Mouse (Mus musculus) kidney, postnatal 14 days (tissue): Measurements from ENCODE around the gene Arid1b.

Experiments
- DNase-seq: peaks from one replicate; pipeline ENCODE4 v3.0.0; 2022; ENCODE audit warnings: mixed read lengths

The Arid1b gene

GRCm38 (mm10) chr17:4996121-4996813 lies 2.1 kb downstream of the Arid1b start:
- DNase-seq: peak; percentile 71

GRCm38 (mm10) chr17:4996814-4997549 lies 2.9 kb downstream of the Arid1b start:
- peak; percentile 65 for DNase-seq

- DNase-seq: no peak
These were observed 3.8 kb downstream of the Arid1b start for GRCm38 (mm10) chr17:4997968-4998367.

- no peak for DNase-seq
These were observed 5.1 kb downstream of the Arid1b start for GRCm38 (mm10) chr17:4999256-4999655.

- no peak for DNase-seq
These were observed 5.9 kb downstream of the Arid1b start for GRCm38 (mm10) chr17:5000001-5000400.

- DNase-seq: no peak
These were observed 6.7 kb downstream of the Arid1b start for GRCm38 (mm10) chr17:5000871-5001270.

- peak; percentile 49 for DNase-seq
These were observed 7.5 kb downstream of the Arid1b start for GRCm38 (mm10) chr17:5001531-5002131.

GRCm38 (mm10) chr17:5002937-5003508 lies 8.9 kb downstream of the Arid1b start:
- DNase-seq: no peak

GRCm38 (mm10) chr17:5004266-5004665 lies 10.1 kb downstream of the Arid1b start:
- no peak for DNase-seq

GRCm38 (mm10) chr17:5004706-5005105 lies 10.6 kb downstream of the Arid1b start:
- DNase-seq: no peak

GRCm38 (mm10) chr17:5005285-5005684 lies 11.2 kb downstream of the Arid1b start:
- no peak for DNase-seq

- DNase-seq: peak; percentile 78
These were observed 13.1 kb downstream of the Arid1b start for GRCm38 (mm10) chr17:5007156-5007658.

GRCm38 (mm10) chr17:5008236-5008635 lies 14.1 kb downstream of the Arid1b start:
- DNase-seq: no peak

GRCm38 (mm10) chr17:5008761-5009160 lies 14.6 kb downstream of the Arid1b start:
- no peak for DNase-seq

GRCm38 (mm10) chr17:5009526-5010260 lies 15.6 kb downstream of the Arid1b start:
- DNase-seq: no peak

- DNase-seq: no peak
These were observed 16.6 kb downstream of the Arid1b start for GRCm38 (mm10) chr17:5010781-5011180.

GRCm38 (mm10) chr17:5012091-5012490 lies 18.0 kb downstream of the Arid1b start:
- no peak for DNase-seq

GRCm38 (mm10) chr17:5012517-5012916 lies 18.4 kb downstream of the Arid1b start:
- DNase-seq: peak; percentile 58

GRCm38 (mm10) chr17:5014327-5014957 lies 20.3 kb downstream of the Arid1b start:
- DNase-seq: no peak

- DNase-seq: no peak
These were observed 22.3 kb downstream of the Arid1b start for GRCm38 (mm10) chr17:5016404-5016803.

- DNase-seq: no peak
These were observed 22.9 kb downstream of the Arid1b start for GRCm38 (mm10) chr17:5017065-5017464.
